Comparison of ENCODE assay signal across 21 mouse cellular contexts in the genomic region with DNA sequence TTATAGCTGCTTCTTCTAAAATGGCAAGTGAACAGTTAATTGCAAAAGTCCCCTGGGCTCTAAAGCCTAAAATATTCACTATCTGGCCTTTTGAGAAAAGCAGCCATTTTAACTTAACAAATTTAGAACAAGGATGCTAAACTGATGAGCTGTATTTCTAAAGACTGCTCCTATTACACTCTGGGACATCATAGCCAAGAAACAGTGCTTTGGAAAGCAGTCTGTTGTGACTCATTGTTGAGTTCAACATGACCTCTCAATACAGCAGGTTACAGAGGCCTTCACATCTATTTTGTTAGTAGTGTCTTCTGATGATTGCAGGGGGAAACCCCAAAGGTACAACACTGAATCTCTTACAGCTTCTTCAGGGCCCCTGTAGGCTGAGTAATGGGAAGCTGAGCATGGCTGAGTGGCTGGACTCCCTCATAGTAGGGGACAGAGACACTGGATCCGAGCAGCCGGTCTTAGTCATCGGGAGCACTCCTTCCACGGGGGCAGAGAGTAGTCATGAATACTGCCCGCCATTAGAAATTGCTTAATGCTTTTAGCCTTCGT.
A peak's percentile ranks its signal among the peaks of the same experiment; 100 is the strongest.
DNase-seq lines count a peak whose midpoint lies in the region; ATAC-seq lines count a peak whose summit lies in the region.
"Had no signal": no experiment of that assay in that cellular context is flagged by ENCODE, and none has a peak within 500 bp of the region (broad histone marks: within the 10 kb centered on the region; RNA-seq: fewer than 3 reads in every experiment).

No protein-coding gene starts in this region.

- WGBS in neural tube, embryonic 15.5 days = 92% methylated on average over 6 of the region's 6 CpGs

- H3K27ac ChIP-seq in neural tube, embryonic 15.5 days (replicated peaks) = no peak overlapping the region
- H3K27ac ChIP-seq: embryonic facial prominence, embryonic 10.5 days; forebrain, embryonic 15.5 days; heart, embryonic 13.5 days; hindbrain, embryonic 12.5 days; hindbrain, postnatal 0 days; intestine, embryonic 15.5 days had no signal

- no peak overlapping the region for H3K9ac ChIP-seq in neural tube, embryonic 15.5 days (replicated peaks)
- H3K9ac ChIP-seq: forebrain, embryonic 15.5 days; heart, embryonic 13.5 days; hindbrain, embryonic 12.5 days; intestine, embryonic 15.5 days had no signal

- H3K9me3 ChIP-seq in neural tube, embryonic 15.5 days (replicated peaks) = no peaks in the 10 kb centered on the region
- H3K9me3 ChIP-seq: embryonic facial prominence, embryonic 10.5 days; forebrain, embryonic 15.5 days; heart, embryonic 13.5 days; hindbrain, embryonic 12.5 days; intestine, embryonic 15.5 days had no signal

- H3K4me1 ChIP-seq in neural tube, embryonic 15.5 days = peaks cover 22% of the 10 kb centered on the region
- H3K4me1 ChIP-seq: hindbrain, embryonic 12.5 days; intestine, embryonic 15.5 days had no signal

- H3K4me3 ChIP-seq in neural tube, embryonic 15.5 days (replicated peaks) = no peak overlapping the region
- H3K4me3 ChIP-seq: embryonic facial prominence, embryonic 10.5 days; erythroblast, embryonic 14.5 days; forebrain, embryonic 15.5 days; heart, embryonic 13.5 days; hindbrain, embryonic 12.5 days; intestine, embryonic 15.5 days had no signal

- no peak overlapping the region for H3K4me2 ChIP-seq in neural tube, embryonic 15.5 days
- H3K4me2 ChIP-seq: forebrain, embryonic 15.5 days; heart, embryonic 13.5 days; hindbrain, embryonic 12.5 days; intestine, embryonic 15.5 days had no signal

- no peaks in the 10 kb centered on the region for H3K27me3 ChIP-seq in neural tube, embryonic 15.5 days (replicated peaks)
- H3K27me3 ChIP-seq: forebrain, embryonic 15.5 days; heart, embryonic 13.5 days; hindbrain, embryonic 12.5 days; intestine, embryonic 15.5 days had no signal

- peak; percentile 84 for DNase-seq in 3T3-L1 (ENCODE audit: low read depth, low spot score)
- no peak for DNase-seq in layer of hippocampus, postnatal 25 days (ENCODE audit: extremely low spot score in 1 of 2, low spot score in 1 of 2)
- no peak for DNase-seq in thymus, postnatal 36 days
- DNase-seq: adrenal gland, postnatal 36 days; B cell, adult 2 months; cerebellum, adult 2 months; cerebellum, postnatal 10 days; gastrocnemius, postnatal 14 days; heart, postnatal 36 days; kidney, adult 2 months had no signal

- peak; percentile 82 for ATAC-seq in CD4-positive, CD25-positive, alpha-beta regulatory T cell, adult 4 months
- ATAC-seq in activated CD4-positive, CD25-positive, alpha-beta regulatory T cell, adult 4 months = peak; percentile 28
- peak; percentile 17 for ATAC-seq in inflammation-experienced regulatory T-cells, adult 6 months
- no peak for ATAC-seq in neural tube, embryonic 15.5 days (ENCODE audit: low FRiP score)
- ATAC-seq: forebrain, embryonic 15.5 days; hindbrain, postnatal 0 days; intestine, embryonic 15.5 days had no signal

- no peaks in the 10 kb centered on the region; the same call in 1 of the 2 replicates for H3K36me3 ChIP-seq in neural tube, embryonic 15.5 days
- H3K36me3 ChIP-seq: embryonic facial prominence, embryonic 10.5 days; forebrain, embryonic 15.5 days; heart, embryonic 13.5 days; hindbrain, embryonic 12.5 days; intestine, embryonic 15.5 days had no signal
